Comparison of ENCODE assay signal across 16 mouse cellular contexts in genomic region chr5:88678929-88679328, GRCm38 (mm10). TPM values are rescaled to one million over a fixed set of nuclear protein-coding genes. Genes with fewer than 3 reads are reported as not detected.
DNase-seq lines count a peak whose midpoint lies in the region; ATAC-seq lines count a peak whose summit lies in the region.
"Had no signal": no experiment of that assay in that cellular context is flagged by ENCODE, and none has a peak within 500 bp of the region (broad histone marks: within the 10 kb centered on the region; RNA-seq: fewer than 3 reads in every experiment).

No protein-coding gene starts in this region.

- WGBS in heart, embryonic 14.5 days, result 39% methylated on average over 7 of the region's 7 CpGs
- 50% methylated on average over 7 of the region's 7 CpGs for WGBS in embryonic facial prominence, embryonic 15.5 days
- WGBS in liver, embryonic 15.5 days (ENCODE audit: insufficient replicate concordance), result 26% methylated on average over 7 of the region's 7 CpGs
- WGBS in stomach, embryonic 15.5 days, result 34% methylated on average over 7 of the region's 7 CpGs
- WGBS in kidney, embryonic 15.5 days, result 40% methylated on average over 7 of the region's 7 CpGs
- 65% methylated on average over 7 of the region's 7 CpGs for WGBS in midbrain, embryonic 10.5 days

- DNase-seq in heart, postnatal 4 days, result no peak
- DNase-seq in cerebellum, postnatal 10 days, result no peak
- DNase-seq in midbrain, embryonic 10.5 days (ENCODE audit: low spot score), result no peak
- DNase-seq: cerebellum, adult 18-20 months; gastrocnemius, postnatal 36 days; heart, postnatal 10 days; layer of hippocampus, adult 9-11 months had no signal

- no peaks in the 10 kb centered on the region for H3K27me3 ChIP-seq in heart, embryonic 14.5 days (ENCODE audit: control insufficient read depth, insufficient read depth, low read length)
- H3K27me3 ChIP-seq in embryonic facial prominence, embryonic 15.5 days, result no peaks in the 10 kb centered on the region
- peaks cover 12% of the 10 kb centered on the region for H3K27me3 ChIP-seq in liver, embryonic 15.5 days
- H3K27me3 ChIP-seq in stomach, embryonic 15.5 days (replicated peaks), result no peaks in the 10 kb centered on the region
- peaks cover 6% of the 10 kb centered on the region for H3K27me3 ChIP-seq in kidney, embryonic 15.5 days
- H3K27me3 ChIP-seq in midbrain, embryonic 10.5 days (ENCODE audit: low read depth, poor library complexity, severe bottlenecking), result no peaks in the 10 kb centered on the region
- H3K27me3 ChIP-seq: neural tube, embryonic 13.5 days; Patski had no signal

- H3K4me2 ChIP-seq in heart, embryonic 14.5 days (ENCODE audit: low read length), result peak overlapping the region; percentile 11; the same call in 1 of the 2 replicates
- no peak overlapping the region for H3K4me2 ChIP-seq in embryonic facial prominence, embryonic 15.5 days (replicated peaks)
- peak overlapping the region; percentile 29 for H3K4me2 ChIP-seq in liver, embryonic 15.5 days
- peak overlapping the region; percentile 19; the same call in 1 of the 2 replicates for H3K4me2 ChIP-seq in stomach, embryonic 15.5 days
- no peak overlapping the region for H3K4me2 ChIP-seq in kidney, embryonic 15.5 days
- H3K4me2 ChIP-seq: neural tube, embryonic 13.5 days had no signal

- H3K36me3 ChIP-seq in heart, embryonic 14.5 days (ENCODE audit: control insufficient read depth, insufficient read depth, low read length), result no peaks in the 10 kb centered on the region; the same call in 1 of the 2 replicates
- no peaks in the 10 kb centered on the region for H3K36me3 ChIP-seq in embryonic facial prominence, embryonic 15.5 days
- H3K36me3 ChIP-seq in liver, embryonic 15.5 days (replicated peaks), result no peaks in the 10 kb centered on the region
- no peaks in the 10 kb centered on the region for H3K36me3 ChIP-seq in stomach, embryonic 15.5 days
- H3K36me3 ChIP-seq in kidney, embryonic 15.5 days, result no peaks in the 10 kb centered on the region
- H3K36me3 ChIP-seq in midbrain, embryonic 10.5 days, result no peaks in the 10 kb centered on the region
- H3K36me3 ChIP-seq: neural tube, embryonic 13.5 days had no signal

- no peaks in the 10 kb centered on the region for H3K9me3 ChIP-seq in heart, embryonic 14.5 days (ENCODE audit: control insufficient read depth, low read length)
- no peaks in the 10 kb centered on the region for H3K9me3 ChIP-seq in embryonic facial prominence, embryonic 15.5 days (replicated peaks)
- no peaks in the 10 kb centered on the region for H3K9me3 ChIP-seq in liver, embryonic 15.5 days (replicated peaks)
- H3K9me3 ChIP-seq in stomach, embryonic 15.5 days, result no peaks in the 10 kb centered on the region
- no peaks in the 10 kb centered on the region for H3K9me3 ChIP-seq in kidney, embryonic 15.5 days (replicated peaks)
- no peaks in the 10 kb centered on the region for H3K9me3 ChIP-seq in midbrain, embryonic 10.5 days (replicated peaks)
- H3K9me3 ChIP-seq: neural tube, embryonic 13.5 days had no signal

- no peak overlapping the region for H3K4me3 ChIP-seq in heart, embryonic 14.5 days (ENCODE audit: control insufficient read depth in 1 of 2, insufficient read depth in 1 of 2, low read depth in 1 of 2, low read length in 2 of 2)
- H3K4me3 ChIP-seq in embryonic facial prominence, embryonic 15.5 days (replicated peaks), result no peak overlapping the region
- H3K4me3 ChIP-seq in liver, embryonic 15.5 days (replicated peaks), result no peak overlapping the region
- H3K4me3 ChIP-seq in stomach, embryonic 15.5 days (replicated peaks), result no peak overlapping the region
- H3K4me3 ChIP-seq in kidney, embryonic 15.5 days (replicated peaks), result no peak overlapping the region
- H3K4me3 ChIP-seq in midbrain, embryonic 10.5 days, result no peak overlapping the region
- H3K4me3 ChIP-seq: erythroblast, embryonic 14.5 days; neural tube, embryonic 13.5 days had no signal

- H3K9ac ChIP-seq in heart, embryonic 14.5 days (ENCODE audit: low read length), result no peak overlapping the region
- no peak overlapping the region for H3K9ac ChIP-seq in embryonic facial prominence, embryonic 15.5 days
- H3K9ac ChIP-seq in liver, embryonic 15.5 days, result no peak overlapping the region
- H3K9ac ChIP-seq in stomach, embryonic 15.5 days, result no peak overlapping the region
- H3K9ac ChIP-seq in kidney, embryonic 15.5 days, result no peak overlapping the region
- H3K9ac ChIP-seq: neural tube, embryonic 13.5 days had no signal

- ATAC-seq in heart, embryonic 14.5 days (ENCODE audit: insufficient number of reproducible peaks, insufficient read depth, low FRiP score, low read depth), result no peak
- no peak for ATAC-seq in embryonic facial prominence, embryonic 15.5 days (ENCODE audit: insufficient number of reproducible peaks, low FRiP score, low TSS enrichment, low read depth)
- no peak for ATAC-seq in liver, embryonic 15.5 days (ENCODE audit: insufficient read depth)
- no peak for ATAC-seq in stomach, embryonic 15.5 days (ENCODE audit: insufficient read depth, low FRiP score, low read depth)
- no peak for ATAC-seq in kidney, embryonic 15.5 days (replicated peaks; ENCODE audit: low FRiP score)
- ATAC-seq: hindbrain, embryonic 16.5 days; Patski had no signal

- no peak overlapping the region for H3K27ac ChIP-seq in heart, embryonic 14.5 days (replicated peaks in 1 of 2; ENCODE audit: control insufficient read depth in 1 of 2, insufficient read depth in 1 of 2, low read depth in 2 of 2, low read length in 2 of 2)
- peak overlapping the region; percentile 28; the same call in 1 of the 2 replicates for H3K27ac ChIP-seq in embryonic facial prominence, embryonic 15.5 days (replicated peaks)
- H3K27ac ChIP-seq in liver, embryonic 15.5 days (replicated peaks), result peak overlapping the region; percentile 19; the same call in 1 of the 2 replicates
- H3K27ac ChIP-seq in stomach, embryonic 15.5 days, result peak overlapping the region; percentile 26; the same call in 1 of the 2 replicates
- H3K27ac ChIP-seq in kidney, embryonic 15.5 days, result no peak overlapping the region
- no peak overlapping the region for H3K27ac ChIP-seq in midbrain, embryonic 10.5 days (replicated peaks)
- H3K27ac ChIP-seq: neural tube, embryonic 13.5 days had no signal

- peaks cover 2 to 7% of the 10 kb centered on the region in 2 experiments; a peak in 3 of 4 replicates for H3K4me1 ChIP-seq in heart, embryonic 14.5 days (ENCODE audit: control insufficient read depth in 2 of 2, insufficient read depth in 2 of 2, low read length in 2 of 2)
- peaks cover 11% of the 10 kb centered on the region; the same call in 1 of the 2 replicates for H3K4me1 ChIP-seq in embryonic facial prominence, embryonic 15.5 days
- peaks cover 45% of the 10 kb centered on the region for H3K4me1 ChIP-seq in liver, embryonic 15.5 days (replicated peaks)
- peaks cover 6% of the 10 kb centered on the region; the same call in 1 of the 2 replicates for H3K4me1 ChIP-seq in stomach, embryonic 15.5 days
- peaks cover 11% of the 10 kb centered on the region for H3K4me1 ChIP-seq in kidney, embryonic 15.5 days
- peaks cover 26% of the 10 kb centered on the region for H3K4me1 ChIP-seq in midbrain, embryonic 10.5 days

RNA-seq across cellular contexts. Expression of gene Grsf1, which starts 3.0 kb away (rescaled TPM):
- polyA plus RNA-seq in heart, embryonic 14.5 days (2014; fragmentation: Nextera tagmentation; extraction: Ambion mirVana), result 93.9 and 95.3 TPM in 2 replicates
- 100 to 1,000 TPM; 180 to 186 TPM for total RNA-seq in heart, postnatal 4 days (2021)
- 57.5 and 59.3 TPM in 2 replicates for polyA plus RNA-seq in embryonic facial prominence, embryonic 15.5 days (2015; fragmentation: Nextera tagmentation; extraction: Ambion mirVana)
- 25.6 and 26.7 TPM in 2 replicates for polyA plus RNA-seq in liver, embryonic 15.5 days (2015; fragmentation: Nextera tagmentation; extraction: Ambion mirVana)
- polyA plus RNA-seq in stomach, embryonic 15.5 days (2015; fragmentation: Nextera tagmentation; extraction: Ambion mirVana), result 51.0 and 51.4 TPM in 2 replicates
- polyA plus RNA-seq in kidney, embryonic 15.5 days (2015; fragmentation: Nextera tagmentation; extraction: Ambion mirVana), result 57.8 and 61.0 TPM in 2 replicates
- polyA plus RNA-seq in midbrain, embryonic 10.5 days (2016; fragmentation: Nextera tagmentation; extraction: Ambion mirVana), result 79.7 and 81.7 TPM in 2 replicates

RNA-seq across cellular contexts. Expression of gene Mob1b, which starts 41.7 kb away (rescaled TPM):
- polyA plus RNA-seq in heart, embryonic 14.5 days (2014; fragmentation: Nextera tagmentation; extraction: Ambion mirVana), result 29.2 and 31.0 TPM in 2 replicates
- total RNA-seq in heart, postnatal 4 days (2021), result 10 to 100 TPM; 66.7 to 71.6 TPM
- 10.6 and 10.8 TPM in 2 replicates for polyA plus RNA-seq in embryonic facial prominence, embryonic 15.5 days (2015; fragmentation: Nextera tagmentation; extraction: Ambion mirVana)
- 9.1 and 9.4 TPM in 2 replicates for polyA plus RNA-seq in liver, embryonic 15.5 days (2015; fragmentation: Nextera tagmentation; extraction: Ambion mirVana)
- 11.7 and 12.9 TPM in 2 replicates for polyA plus RNA-seq in stomach, embryonic 15.5 days (2015; fragmentation: Nextera tagmentation; extraction: Ambion mirVana)
- 10.1 and 12.1 TPM in 2 replicates for polyA plus RNA-seq in kidney, embryonic 15.5 days (2015; fragmentation: Nextera tagmentation; extraction: Ambion mirVana)
- polyA plus RNA-seq in midbrain, embryonic 10.5 days (2016; fragmentation: Nextera tagmentation; extraction: Ambion mirVana), result 10.8 and 13.2 TPM in 2 replicates

Comparison
In these comparisons a context has a peak if more than half of its experiments do, and no peak if none do; other contexts are left out.
1. H3K27ac ChIP-seq: peak in embryonic facial prominence, embryonic 15.5 days (single experiment), liver, embryonic 15.5 days (single experiment) and stomach, embryonic 15.5 days (single experiment); none in heart, embryonic 14.5 days (0 of 2), kidney, embryonic 15.5 days (single experiment) and midbrain, embryonic 10.5 days (single experiment).
2. H3K4me2 ChIP-seq: peak in heart, embryonic 14.5 days (single experiment), liver, embryonic 15.5 days (single experiment) and stomach, embryonic 15.5 days (single experiment); none in embryonic facial prominence, embryonic 15.5 days (single experiment) and kidney, embryonic 15.5 days (single experiment).